Mouse (Mus musculus) common myeloid progenitor, adult 5-6 weeks (primary cell): ENCODE data around the gene Foxe3. TPM values are rescaled to one million over a fixed set of nuclear protein-coding genes. Genes with fewer than 3 reads are reported as not detected.

Experiments used
- ATAC-seq: replicated peaks from 2 replicates; pipeline ENCODE4 v1.8.0; 2016; ENCODE audit warnings: low read depth, mild to moderate bottlenecking, moderate TSS enrichment, inconsistent platforms; ENCODE audit not compliant: poor library complexity, severe bottlenecking
- total RNA-seq: library from RNA; stranded (forward); fragments of 200-1000, 187-1606 nt; gene quantifications from 2 replicates; pipeline ENCODE4 v1.2.3, GENCODE M21; 2017

The Foxe3 gene
- total RNA-seq, 1 experiment from 2014 or later = not detected

DNA sequence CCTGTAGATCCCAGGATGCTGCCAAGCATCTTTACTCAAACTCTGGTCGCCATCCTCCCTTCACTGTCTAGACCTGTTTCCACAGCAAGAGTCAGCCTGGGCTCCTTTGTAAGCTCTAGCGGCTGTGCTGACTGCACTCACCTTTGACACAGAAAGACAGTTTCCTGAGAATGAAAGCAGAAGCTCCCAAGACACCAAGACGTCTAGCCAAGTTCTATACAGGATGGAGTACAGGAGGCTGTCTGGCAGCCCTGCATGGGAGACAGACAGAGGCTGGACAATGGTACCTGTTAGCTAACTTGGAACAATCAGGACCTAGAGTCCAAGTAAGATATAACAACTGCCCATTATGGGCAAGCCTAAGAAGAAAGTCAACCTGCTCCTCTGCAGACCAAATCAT, 25.9 kb downstream of the Foxe3 start:
- no peak for ATAC-seq

DNA sequence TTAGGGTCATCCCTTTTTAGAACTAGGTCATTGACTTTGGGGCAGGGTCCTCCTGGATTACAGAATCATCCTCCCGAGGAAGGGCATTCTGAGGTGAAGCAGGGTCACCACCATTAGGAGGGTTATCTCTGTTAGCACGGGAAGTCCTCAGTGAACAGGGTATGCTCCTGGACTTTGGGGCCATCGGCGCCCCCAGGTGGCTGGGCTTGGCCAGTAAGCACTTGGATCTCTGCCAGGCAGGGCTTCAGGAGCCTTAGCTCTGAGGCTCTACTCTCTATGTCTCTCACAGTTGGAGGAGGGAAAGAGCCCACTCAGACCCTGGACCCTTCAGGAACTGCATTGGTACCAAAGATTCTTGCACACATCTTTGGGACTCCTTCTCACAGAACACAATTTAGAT, 28.0 kb downstream of the Foxe3 start:
- peak; percentile 59 for ATAC-seq

DNA sequence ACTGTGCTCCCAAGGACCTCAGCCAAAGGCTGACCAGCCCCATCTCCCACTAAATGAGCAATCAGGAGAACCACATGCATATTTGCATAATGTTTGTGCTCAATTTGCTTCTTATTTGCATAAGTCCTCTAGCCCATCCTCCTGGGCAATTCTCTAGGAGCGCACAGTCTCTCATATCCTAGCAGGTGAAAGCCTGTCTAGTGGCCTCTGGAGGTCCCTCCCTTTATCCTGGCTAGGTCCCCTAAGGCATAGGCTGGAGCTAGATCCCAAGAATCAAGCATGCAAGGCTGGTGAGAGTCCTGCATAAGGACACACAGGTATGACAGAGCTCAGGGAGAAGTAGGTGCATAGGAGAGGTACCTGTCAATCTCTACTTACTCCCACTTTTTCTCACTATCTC, 43.6 kb downstream of the Foxe3 start:
- no peak for ATAC-seq

DNA sequence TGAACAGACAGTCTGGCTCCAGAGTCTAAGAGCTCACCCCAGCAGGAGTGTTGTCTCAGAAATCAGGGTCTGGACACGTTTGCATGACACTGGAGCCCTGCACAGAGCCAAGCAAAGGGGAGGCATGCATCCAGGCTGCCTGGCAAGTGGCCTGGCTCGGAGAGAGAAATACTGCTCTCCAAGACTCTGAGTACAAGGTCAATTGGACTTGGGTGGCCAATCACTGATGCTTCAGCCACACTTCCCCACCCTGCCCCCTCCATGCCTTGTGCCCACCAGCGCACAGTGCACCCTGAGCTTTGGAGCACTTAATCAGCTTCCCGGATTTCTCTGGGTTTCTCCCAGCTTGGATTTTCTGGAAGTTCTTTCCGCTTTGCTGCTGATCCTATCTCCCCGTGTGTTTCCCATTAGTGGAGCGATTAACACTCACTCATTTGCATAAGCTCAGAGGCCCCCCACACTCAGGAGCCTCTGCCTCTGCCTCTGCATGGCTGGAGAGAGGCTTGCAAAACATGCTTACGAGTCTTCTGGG, 49.3 kb downstream of the Foxe3 start:
- no peak for ATAC-seq

Other genes starting within 250 kb of the Foxe3 start
- not detected in 2 replicates for gene Gm12830, start 104.3 kb downstream of the Foxe3 start, total RNA-seq
- gene Foxd2, start 17.1 kb downstream of the Foxe3 start, total RNA-seq = 0.09 and 1.3 TPM in 2 replicates
- gene Cmpk1, start 61.2 kb upstream of the Foxe3 start, total RNA-seq = 177 and 188 TPM in 2 replicates
- gene Stil, start 74.1 kb upstream of the Foxe3 start, total RNA-seq = 17.3 and 29.3 TPM in 2 replicates
- gene Tal1, start 130.4 kb upstream of the Foxe3 start, total RNA-seq = 38.4 and 47.6 TPM in 2 replicates
- gene Pdzk1ip1, start 162.7 kb upstream of the Foxe3 start, total RNA-seq = 9.3 and 13.0 TPM in 2 replicates
- gene Cyp4x1, start 208.3 kb upstream of the Foxe3 start, total RNA-seq = 0.09 TPM in 1 of 2 replicates, not detected in the other